Mouse (Mus musculus): ENCODE results near the gene Gm11634.

DNA sequence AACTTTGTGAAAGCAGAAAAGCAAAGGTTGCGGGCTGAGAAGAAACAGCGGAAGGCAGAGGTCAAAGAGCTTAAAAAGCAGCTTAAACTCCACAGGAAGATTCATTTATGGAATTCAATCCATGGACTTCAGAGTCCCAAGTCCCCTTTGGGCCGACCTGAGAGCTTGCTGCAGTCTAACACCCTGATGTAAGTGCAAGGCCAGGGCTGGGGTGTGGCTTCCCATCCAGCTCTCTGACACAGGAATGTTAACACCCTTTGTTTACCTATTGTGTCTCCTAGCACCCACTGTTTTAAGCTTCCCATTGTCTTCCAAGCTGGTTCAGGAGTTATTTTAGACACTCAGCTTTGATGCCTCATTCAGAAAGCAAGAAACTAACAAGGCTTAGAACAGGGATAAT lies 30.6 kb downstream of the Gm11634 start:
- no peak for TF ChIP-seq POLR2A (IDR thresholded peaks at IDR 0.05; ENCODE audit: borderline replicate concordance, low read depth, low read length)
- no peak for TF ChIP-seq CTCF (IDR thresholded peaks at IDR 0.05; ENCODE audit: low read depth, low read length)
